8 mouse cellular contexts compared by ENCODE assay signal in the genomic region with DNA sequence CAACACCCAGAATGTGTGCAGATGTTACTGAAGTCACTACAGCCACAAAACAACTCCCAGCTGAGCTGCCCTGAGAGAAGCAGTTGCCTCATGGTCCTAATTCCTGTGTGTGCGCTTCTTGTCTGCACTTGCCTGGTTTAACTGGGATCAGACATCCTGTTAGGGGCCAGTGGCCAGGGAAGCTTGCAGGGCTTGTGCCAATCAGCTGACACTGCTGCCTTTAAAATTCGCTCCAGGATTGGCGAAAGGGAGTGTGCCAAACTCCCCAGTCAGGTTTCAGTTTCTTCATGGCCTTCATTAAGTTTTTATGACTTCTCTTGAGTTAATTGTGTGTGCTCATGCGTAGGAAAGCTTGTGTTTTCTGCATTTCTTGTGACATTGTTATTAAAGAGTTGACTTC. TPM values are rescaled to one million over a fixed set of nuclear protein-coding genes. Genes with fewer than 3 reads are reported as not detected.
A peak's percentile ranks its signal among the peaks of the same experiment; 100 is the strongest.
DNase-seq lines count a peak whose midpoint lies in the region; ATAC-seq and TF ChIP-seq lines count a peak whose summit lies in the region.

No protein-coding gene starts in this region.

- H3K9me3 ChIP-seq in forebrain, embryonic 12.5 days: no peaks in the 10 kb centered on the region

- no peaks in the 10 kb centered on the region for H3K36me3 ChIP-seq in forebrain, embryonic 12.5 days (replicated peaks)

- TF ChIP-seq CTCF in embryonic fibroblast, embryonic 13.5 days (IDR thresholded peaks at IDR 0.05; ENCODE audit: borderline replicate concordance, insufficient read depth, low read length): no peak

- no peak overlapping the region for H3K9ac ChIP-seq in forebrain, embryonic 12.5 days

- H3K27ac ChIP-seq in embryonic fibroblast, embryonic 13.5 days (ENCODE audit: insufficient read depth, low read length): peak overlapping the region; percentile 66
- H3K27ac ChIP-seq in forebrain, embryonic 12.5 days: no peak overlapping the region

- no peak for ATAC-seq in megakaryocyte-erythroid progenitor cell, adult 5-6 weeks (replicated peaks; ENCODE audit: low FRiP score, low TSS enrichment, poor library complexity, severe bottlenecking)
- no peak for ATAC-seq in forebrain, embryonic 12.5 days (ENCODE audit: low FRiP score)

- DNase-seq in heart, adult 18-20 months: peak; percentile 40 to 55
- DNase-seq in heart, adult 8-10 months (ENCODE audit: low spot score): no peak
- peak; percentile 28 for DNase-seq in 3T3-L1 (ENCODE audit: low read depth, low spot score)
- peak; percentile 81 to 91 for DNase-seq in kidney, postnatal 36 days
- DNase-seq in left cerebral cortex, adult 8-10 months (ENCODE audit: low spot score in 2 of 2): no peak

- peak; percentile 48; the same call in 1 of the 2 replicates for TF ChIP-seq POLR2A in embryonic fibroblast, embryonic 13.5 days (IDR thresholded peaks at IDR 0.05; ENCODE audit: low read depth, low read length)

- H3K4me1 ChIP-seq in embryonic fibroblast, embryonic 13.5 days (ENCODE audit: control insufficient read depth, insufficient read depth, low read length): peaks cover 10% of the 10 kb centered on the region
- peaks cover 17% of the 10 kb centered on the region for H3K4me1 ChIP-seq in forebrain, embryonic 12.5 days

- no peak overlapping the region for H3K4me2 ChIP-seq in forebrain, embryonic 12.5 days

- H3K27me3 ChIP-seq in forebrain, embryonic 12.5 days: peaks cover 38% of the 10 kb centered on the region

- WGBS in forebrain, embryonic 12.5 days: 71% methylated on average over 4 of the region's 4 CpGs

- no peak overlapping the region for H3K4me3 ChIP-seq in embryonic fibroblast, embryonic 13.5 days (ENCODE audit: insufficient read depth, low read length)
- H3K4me3 ChIP-seq in forebrain, embryonic 12.5 days (replicated peaks): no peak overlapping the region

RNA-seq across cellular contexts. Expression of a gene that starts 3.1 kb away (rescaled TPM):
- 10 to 100 TPM; 56.9 to 65.1 TPM for total RNA-seq in heart, adult 18-20 months (2021)
- total RNA-seq in heart, adult 8-10 months (2022): 10 to 100 TPM; 71.7 to 84.5 (median 73.3) TPM
- 47.8 and 49.9 TPM in 2 replicates for polyA plus RNA-seq in embryonic fibroblast, embryonic 13.5 days (2011; ENCODE audit: insufficient read length, low read depth, missing spikeins)
- 1.6 and 6.6 TPM in 2 replicates for total RNA-seq in megakaryocyte-erythroid progenitor cell, adult 5-6 weeks (2014; fragmentation: Nextera tagmentation)
- total RNA-seq in megakaryocyte-erythroid progenitor cell, adult 5-6 weeks (2017): 3.9 and 6.8 TPM in 2 replicates
- polyA plus RNA-seq in forebrain, embryonic 12.5 days (2016; fragmentation: Nextera tagmentation; extraction: Ambion mirVana): 65.6 and 82.4 TPM in 2 replicates
- 10 to 100 TPM; 42.6 to 54.2 (median 45.3) TPM for total RNA-seq in left cerebral cortex, adult 8-10 months (2022)

Comparison
In these comparisons a context has a peak if more than half of its experiments do, and no peak if none do; other contexts are left out.
1. DNase-seq: peak in heart, adult 18-20 months (2 of 2), 3T3-L1 (single experiment) and kidney, postnatal 36 days (2 of 2); none in heart, adult 8-10 months (single experiment) and left cerebral cortex, adult 8-10 months (0 of 2).
2. RNA of a gene that starts 3.1 kb away (total RNA-seq): 71.7 to 84.5 TPM in heart, adult 8-10 months, 56.9 to 65.1 TPM in heart, adult 18-20 months and 42.6 to 54.2 TPM in left cerebral cortex, adult 8-10 months; 1.6 to 6.8 TPM in megakaryocyte-erythroid progenitor cell, adult 5-6 weeks; every median in the first group is over 4 times any median in the second.